In the genomic region with DNA sequence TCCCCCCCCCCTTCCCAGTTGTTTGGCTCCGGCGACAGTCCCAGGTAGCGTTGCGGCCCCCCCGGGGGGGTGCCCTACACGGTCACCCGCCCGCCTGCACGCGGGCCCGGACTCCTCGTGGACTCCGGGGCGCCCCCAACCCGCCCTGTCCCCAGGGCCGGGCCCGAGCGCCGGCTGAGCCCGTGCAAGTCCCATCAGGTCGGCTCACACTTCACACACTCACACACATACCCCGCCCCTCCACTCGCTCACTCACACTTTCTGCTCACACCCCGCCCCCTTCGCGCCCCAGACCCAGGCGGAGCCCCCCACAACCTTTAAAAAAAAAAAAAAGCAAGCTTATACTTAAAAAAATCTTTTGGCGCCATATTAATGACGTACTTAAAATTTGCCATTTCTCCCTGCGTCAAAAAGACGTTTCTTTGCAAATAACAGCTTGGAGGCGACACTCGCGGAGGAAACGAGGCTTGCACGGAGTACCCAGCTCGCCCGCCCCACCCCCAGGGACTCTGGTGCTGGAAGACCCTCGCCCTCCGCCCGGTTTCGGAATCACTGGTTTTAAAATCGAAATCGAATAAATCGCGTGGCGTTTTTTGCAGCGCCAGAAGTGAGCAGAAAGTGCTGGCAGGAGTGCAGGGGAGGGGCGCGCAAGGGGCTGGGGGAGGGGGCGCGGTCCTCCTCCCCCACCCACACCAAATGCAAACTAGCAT, we compare ENCODE assay signal across 8 mouse cellular contexts. TPM values are rescaled to one million over a fixed set of nuclear protein-coding genes. Genes with fewer than 3 reads are reported as not detected.
DNase-seq lines count a peak whose midpoint lies in the region; ATAC-seq and TF ChIP-seq lines count a peak whose summit lies in the region.

No protein-coding gene starts in this region.

- no peaks in the 10 kb centered on the region for H3K9me3 ChIP-seq in MEL (replicated peaks; ENCODE audit: insufficient read depth, low read length)
- no peaks in the 10 kb centered on the region for H3K9me3 ChIP-seq in hindbrain, embryonic 14.5 days (ENCODE audit: control insufficient read depth, low read length)

- H3K4me2 ChIP-seq in hindbrain, embryonic 14.5 days (replicated peaks) = peak overlapping the region; percentile 100

- TF ChIP-seq EP300 in MEL (IDR thresholded peaks at IDR 0.05; ENCODE audit: low read depth in 1 of 2, low read length in 2 of 2) = no peak

- peaks cover 21% of the 10 kb centered on the region; the same call in 1 of the 2 replicates for H3K79me2 ChIP-seq in MEL (ENCODE audit: control insufficient read depth, insufficient read depth, low read length, poor library complexity)

- peak; percentile 90 for DNase-seq in MEL (ENCODE audit: low read depth, low spot score)
- peak; percentile 81 for DNase-seq in cerebellum, adult 9-10 months
- peak; percentile 59 to 70 for DNase-seq in frontal cortex, postnatal 36 days (ENCODE audit: low spot score in 2 of 2)
- DNase-seq in hindbrain, embryonic 14.5 days (ENCODE audit: low spot score) = peak; percentile 51
- DNase-seq in layer of hippocampus, postnatal 36 days = peak; percentile 70 to 76
- DNase-seq in lung, postnatal 14 days = peak; percentile 77
- peak; percentile 52 for DNase-seq in retina, adult 2 months (ENCODE audit: low read depth, low spot score)
- peak; percentile 88 for DNase-seq in thymus, postnatal 14 days

- H3K27me3 ChIP-seq in MEL (ENCODE audit: control insufficient read depth in 1 of 2, insufficient read depth in 2 of 2, low read length in 2 of 2) = peaks cover 2 to 4% of the 10 kb centered on the region in 2 experiments
- H3K27me3 ChIP-seq in hindbrain, embryonic 14.5 days (ENCODE audit: control insufficient read depth, insufficient read depth, low read length) = peaks cover 28% of the 10 kb centered on the region

- peak in 1 of 3 experiments; percentile 3; a peak in 1 of 6 replicates for TF ChIP-seq CTCF in MEL (IDR thresholded peaks at IDR 0.05 in 2 of 3, conservative IDR thresholded peaks at IDR 0.05 in 1 of 3; ENCODE audit: control insufficient read depth in 1 of 3, insufficient read depth in 1 of 3, low read depth in 2 of 3, low read length in 3 of 3, poor library complexity in 1 of 3, severe bottlenecking in 1 of 3)

- H3K4me3 ChIP-seq in MEL (ENCODE audit: control insufficient read depth in 1 of 2, insufficient read depth in 1 of 2, low read depth in 2 of 2, low read length in 2 of 2) = peak overlapping the region; percentile 75 to 88
- peak overlapping the region; percentile 71 for H3K4me3 ChIP-seq in hindbrain, embryonic 14.5 days (replicated peaks; ENCODE audit: low read length)

- peak overlapping the region; percentile 99 for H3K9ac ChIP-seq in MEL (ENCODE audit: control insufficient read depth, low read depth, low read length, poor library complexity, severe bottlenecking)
- peak overlapping the region; percentile 52 for H3K9ac ChIP-seq in hindbrain, embryonic 14.5 days

- peaks cover 0 to 7% of the 10 kb centered on the region in 2 experiments; a peak in 1 of 4 replicates for H3K4me1 ChIP-seq in MEL (ENCODE audit: control insufficient read depth in 1 of 2, insufficient read depth in 2 of 2, low read length in 2 of 2)
- peaks cover 3% of the 10 kb centered on the region; the same call in 1 of the 2 replicates for H3K4me1 ChIP-seq in hindbrain, embryonic 14.5 days (replicated peaks; ENCODE audit: control insufficient read depth, insufficient read depth, low read length)

- ATAC-seq in hindbrain, embryonic 14.5 days (ENCODE audit: low FRiP score) = peak; percentile 42; the same call in 1 of the 2 replicates

- no peak for TF ChIP-seq RAD21 in MEL (IDR thresholded peaks at IDR 0.05; ENCODE audit: low read depth, low read length)

- TF ChIP-seq POLR2A in MEL (IDR thresholded peaks at IDR 0.05; ENCODE audit: control insufficient read depth in 1 of 2, insufficient read depth in 1 of 2, low read depth in 1 of 2, low read length in 2 of 2, poor library complexity in 1 of 2) = peak; percentile 59 to 75

- WGBS in hindbrain, embryonic 14.5 days = under 1% methylated on average over 52 of the region's 52 CpGs

- H3K27ac ChIP-seq in MEL (ENCODE audit: control insufficient read depth, low read depth, low read length) = peak overlapping the region; percentile 83
- no peak overlapping the region; the same call in 1 of the 2 replicates for H3K27ac ChIP-seq in hindbrain, embryonic 14.5 days

- H3K36me3 ChIP-seq in MEL (ENCODE audit: control insufficient read depth in 1 of 2, insufficient read depth in 2 of 2, low read length in 2 of 2) = no peaks in the 10 kb centered on the region
- H3K36me3 ChIP-seq in hindbrain, embryonic 14.5 days (replicated peaks; ENCODE audit: control insufficient read depth, insufficient read depth) = no peaks in the 10 kb centered on the region

TF ChIP-seq in MEL, 35 proteins besides CTCF, POLR2A, EP300 and RAD21:
- TF ChIP-seq RCOR1 (IDR thresholded peaks at IDR 0.05; ENCODE audit: low read depth, low read length) (no peak), BHLHE40 (IDR thresholded peaks at IDR 0.05; ENCODE audit: borderline replicate concordance, low read depth, low read length) (peak; percentile 45; the same call in 1 of the 2 replicates), MEF2A (IDR thresholded peaks at IDR 0.05; ENCODE audit: extremely low read depth, insufficient replicate concordance, low read depth, low read length, poor library complexity, severe bottlenecking) (no peak), USF2 (IDR thresholded peaks at IDR 0.05; ENCODE audit: borderline replicate concordance in 1 of 2, insufficient read depth in 1 of 2, low read depth in 1 of 2, low read length in 2 of 2) (no peak), CHD2 (IDR thresholded peaks at IDR 0.05; ENCODE audit: low read length) (0 out of 2 replicates have a peak, but pooled peaks have one; percentile 16), NELFE (IDR thresholded peaks at IDR 0.05; ENCODE audit: low read depth, low read length) (peak; percentile 50), ZKSCAN1 (IDR thresholded peaks at IDR 0.05; ENCODE audit: low read depth, low read length) (peak; percentile 60; the same call in 1 of the 2 replicates), POLR2AphosphoS5 (IDR thresholded peaks at IDR 0.05; ENCODE audit: borderline replicate concordance, low read depth, low read length) (no peak), ZC3H11A (IDR thresholded peaks at IDR 0.05; ENCODE audit: low read depth, low read length) (no peak), MYB (IDR thresholded peaks at IDR 0.05; ENCODE audit: low read depth, low read length) (no peak), MXI1 (IDR thresholded peaks at IDR 0.05; ENCODE audit: low read depth, low read length) (peak; percentile 81), KAT2A (conservative IDR thresholded peaks at IDR 0.05; ENCODE audit: low read depth, low read length) (no peak; the same call in 1 of the 2 replicates), TCF12 (IDR thresholded peaks at IDR 0.05; ENCODE audit: low read depth, low read length) (0 out of 2 replicates have a peak, but pooled peaks have one; percentile 5), TBP (IDR thresholded peaks at IDR 0.05; ENCODE audit: low read depth, low read length) (peak; percentile 65), ETS1 (IDR thresholded peaks at IDR 0.05; ENCODE audit: low read depth, low read length) (peak; percentile 33; the same call in 1 of the 2 replicates), HCFC1 (IDR thresholded peaks at IDR 0.05; ENCODE audit: low read depth, low read length) (peak; percentile 82), NRF1 (IDR thresholded peaks at IDR 0.05; ENCODE audit: insufficient read depth, low read depth, low read length, poor library complexity, severe bottlenecking) (no peak), GATA1 (IDR thresholded peaks at IDR 0.05; ENCODE audit: low read depth, low read length) (no peak), GABPA (IDR thresholded peaks at IDR 0.05; ENCODE audit: low read depth, low read length) (no peak), TAL1 (IDR thresholded peaks at IDR 0.05; ENCODE audit: low read length) (no peak), MAZ (IDR thresholded peaks at IDR 0.05; ENCODE audit: low read depth, low read length) (peak; percentile 33; the same call in 1 of the 2 replicates), MYC (IDR thresholded peaks at IDR 0.05; ENCODE audit: low read depth, low read length) (no peak), SIN3A (IDR thresholded peaks at IDR 0.05; ENCODE audit: low read length) (peak; percentile 88), E2F4 (IDR thresholded peaks at IDR 0.05; ENCODE audit: borderline replicate concordance, low read depth, low read length) (peak; percentile 76; the same call in 1 of the 2 replicates), ELF1 (IDR thresholded peaks at IDR 0.05; ENCODE audit: low read depth, low read length) (no peak), UBTF (IDR thresholded peaks at IDR 0.05; ENCODE audit: borderline replicate concordance, insufficient read depth, low read depth, low read length) (0 out of 2 replicates have a peak, but pooled peaks have one; percentile 13), ZNF384 (IDR thresholded peaks at IDR 0.05; ENCODE audit: low read depth, low read length) (peak; percentile 98), POLR2AphosphoS2 (IDR thresholded peaks at IDR 0.05; ENCODE audit: low read length) (0 out of 2 replicates have a peak, but pooled peaks have one; percentile 5)

RNA-seq across cellular contexts. Expression of gene Jade2, which starts 0.5 kb away (rescaled TPM):
- 4.5 and 5.4 TPM in 2 replicates for total RNA-seq in MEL (2012; rRNA removed)
- polyA plus RNA-seq in MEL (2012; ENCODE audit: insufficient read depth in 1 of 2, insufficient read length in 2 of 2, low read depth in 1 of 2, low replicate concordance in 2 of 2, missing spikeins in 1 of 2) = 10 to 100 TPM in 1 of 2 experiments, not detected in 1; 13.0 TPM
- polyA plus RNA-seq in hindbrain, embryonic 14.5 days (2014; fragmentation: Nextera tagmentation; extraction: Ambion mirVana) = 0.39 and 0.56 TPM in 2 replicates
- 10 to 100 TPM; 36.0 to 36.5 TPM for total RNA-seq in layer of hippocampus, postnatal 36 days (2021)
